Mouse (Mus musculus) megakaryocyte, embryonic 14.5 days (primary cell): ENCODE data around the gene Frmpd2. TPM values are rescaled to one million over a fixed set of nuclear protein-coding genes. Genes with fewer than 3 reads are reported as not detected.

Source experiments
- H3K27me3 ChIP-seq: replicated peaks from 2 replicates; pipeline ENCODE3; 2012; ENCODE audit warnings: inconsistent platforms
- H3K36me3 ChIP-seq: replicated peaks from 2 replicates; pipeline ENCODE3; 2012; ENCODE audit warnings: low read length, inconsistent platforms, mixed read lengths
- H3K4me1 ChIP-seq: 2 replicates; pipeline ENCODE4 v1.6.1; 2012; ENCODE audit warnings: inconsistent platforms
- H3K4me3 ChIP-seq: replicated peaks from 2 replicates; pipeline ENCODE3; 2012; ENCODE audit warnings: moderate library complexity, mild to moderate bottlenecking, inconsistent platforms
- H3K9me3 ChIP-seq: 2 replicates; pipeline ENCODE4 v1.6.1; 2012; ENCODE audit warnings: inconsistent platforms
- FLI1 ChIP-seq: IDR thresholded peaks from 2 replicates; pipeline ENCODE4 v1.6.1; 2012; ENCODE audit warnings: low read length, inconsistent platforms, mixed read lengths
- GATA1 ChIP-seq: IDR thresholded peaks from 3 replicates; pipeline ENCODE4 v1.6.1; 2012; ENCODE audit warnings: mixed read lengths, low read length, inconsistent platforms, borderline replicate concordance
- polyA plus RNA-seq: library from polyadenylated mRNA; stranded (reverse); fragments of >175 nt; gene quantifications from 2 replicates; pipeline ENCODE4 v1.2.3, GENCODE M21; 2012; ENCODE audit warnings: low replicate concordance; ENCODE audit not compliant: insufficient read depth

Gene Frmpd2
- polyA plus RNA-seq, 1 experiment = not detected

DNA sequence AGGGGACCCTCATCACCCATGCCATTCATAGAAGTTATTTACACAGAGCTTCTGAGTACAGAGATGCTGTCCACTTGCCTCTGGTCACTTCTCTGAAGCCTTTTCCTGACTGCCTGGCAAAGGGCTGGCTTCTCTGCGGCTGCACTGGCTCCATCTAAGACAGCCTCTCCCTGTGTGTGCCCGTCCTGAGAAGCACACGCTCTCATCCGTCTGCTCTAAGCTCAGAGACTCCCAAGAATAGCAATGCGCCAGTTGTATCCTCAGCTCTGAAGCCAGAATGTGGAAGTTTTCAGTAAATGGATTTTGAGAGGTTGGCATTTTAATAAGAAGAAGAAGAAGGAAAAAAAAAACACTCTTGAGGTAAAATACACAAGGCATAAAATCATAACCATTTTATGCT, 61.3 kb downstream of the Frmpd2 start:
- H3K27me3 ChIP-seq = peaks cover 2% of the 10 kb centered on the region
- no peaks in the 10 kb centered on the region for H3K4me1 ChIP-seq
- no peak overlapping the region for H3K4me3 ChIP-seq
- no peak for TF ChIP-seq FLI1
- no peak for TF ChIP-seq GATA1
- H3K9me3 ChIP-seq = peaks cover 2% of the 10 kb centered on the region; the same call in 1 of the 2 replicates
- no peaks in the 10 kb centered on the region for H3K36me3 ChIP-seq

DNA sequence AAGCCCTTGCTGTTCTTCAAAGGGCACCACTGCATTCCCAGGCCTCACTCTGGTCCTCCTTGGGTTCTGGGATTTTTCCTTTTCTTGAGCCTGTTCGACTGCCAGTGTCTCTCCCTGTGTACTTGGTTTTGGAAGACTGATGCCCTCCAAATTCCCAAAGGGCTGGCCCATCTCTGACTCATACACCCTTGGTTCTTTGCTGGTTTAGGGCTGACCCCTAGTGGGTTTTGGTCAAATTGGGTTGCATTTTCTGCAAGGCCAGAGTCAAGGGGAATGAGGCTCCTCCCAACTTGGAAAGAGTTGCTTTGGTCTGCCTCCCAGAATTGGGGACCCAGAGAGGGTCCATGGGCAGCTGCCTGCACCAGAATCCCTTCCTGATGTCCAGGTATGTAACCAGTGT, 62.0 kb downstream of the Frmpd2 start:
- H3K9me3 ChIP-seq = peaks cover 3% of the 10 kb centered on the region; the same call in 1 of the 2 replicates
- peaks cover 2% of the 10 kb centered on the region for H3K27me3 ChIP-seq
- no peaks in the 10 kb centered on the region for H3K36me3 ChIP-seq
- no peak overlapping the region for H3K4me3 ChIP-seq
- no peaks in the 10 kb centered on the region for H3K4me1 ChIP-seq
- TF ChIP-seq GATA1 = no peak
- TF ChIP-seq FLI1 = no peak

DNA sequence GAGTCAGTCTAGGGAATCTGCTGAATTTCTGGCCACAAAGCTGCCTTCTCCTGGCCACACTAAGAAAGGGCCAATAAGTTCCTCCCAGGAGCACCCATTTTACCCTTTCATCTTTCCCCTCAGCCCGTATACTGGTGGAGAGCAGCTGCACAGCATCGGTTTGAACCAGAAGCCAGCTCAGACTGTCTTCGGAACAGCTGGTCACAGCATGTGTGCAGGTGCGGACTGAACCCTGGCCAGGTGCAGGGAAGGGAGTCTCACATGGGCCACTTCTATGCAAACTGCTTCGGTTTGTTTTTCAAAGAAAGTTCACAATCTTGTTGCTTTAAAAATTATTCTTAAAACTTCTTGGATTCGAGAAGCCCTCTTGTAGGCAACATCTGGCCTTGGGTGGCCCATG, 63.8 kb downstream of the Frmpd2 start:
- Histone ChIP-seq H3K27me3 (peaks cover 5% of the 10 kb centered on the region), H3K9me3 (peaks cover 3% of the 10 kb centered on the region; the same call in 1 of the 2 replicates), H3K36me3 (no peaks in the 10 kb centered on the region), H3K4me1 (no peaks in the 10 kb centered on the region), H3K4me3 (no peak overlapping the region)
- TF ChIP-seq FLI1 = no peak
- TF ChIP-seq GATA1 = no peak

DNA sequence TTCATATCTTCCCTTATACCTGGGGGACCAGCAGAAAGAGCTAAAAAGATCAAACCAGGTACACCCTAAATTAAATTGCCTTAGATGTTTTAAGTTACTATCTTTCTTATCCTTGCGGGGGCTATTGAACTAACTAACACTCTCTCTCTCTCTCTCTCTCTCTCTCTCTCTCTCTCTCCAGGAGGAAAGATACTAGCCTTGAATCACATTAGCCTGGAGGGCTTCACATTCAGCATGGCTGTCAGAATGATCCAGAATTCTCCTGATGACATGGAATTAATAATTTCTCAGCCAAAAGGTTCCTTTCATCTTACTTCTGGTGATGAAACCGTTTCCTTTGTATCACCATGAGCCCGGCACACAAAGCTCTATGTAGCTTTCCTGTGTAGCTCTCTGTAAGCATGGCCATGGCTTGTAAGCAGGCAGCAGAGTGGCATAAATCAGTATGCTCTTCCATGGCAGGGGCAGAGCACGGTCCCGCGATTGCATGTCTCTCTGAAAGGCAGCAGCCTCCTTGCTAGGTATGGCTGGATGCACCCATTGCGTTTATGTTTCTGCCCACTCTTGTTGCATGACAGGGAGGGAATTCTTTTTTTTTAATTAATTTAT, 68.2 kb downstream of the Frmpd2 start:
- Histone ChIP-seq H3K27me3 (peaks cover 3% of the 10 kb centered on the region), H3K36me3 (no peaks in the 10 kb centered on the region), H3K4me3 (no peak overlapping the region), H3K9me3 (peaks cover 3% of the 10 kb centered on the region; the same call in 1 of the 2 replicates), H3K4me1 (no peaks in the 10 kb centered on the region)
- TF ChIP-seq FLI1 (no peak), GATA1 (no peak)

DNA sequence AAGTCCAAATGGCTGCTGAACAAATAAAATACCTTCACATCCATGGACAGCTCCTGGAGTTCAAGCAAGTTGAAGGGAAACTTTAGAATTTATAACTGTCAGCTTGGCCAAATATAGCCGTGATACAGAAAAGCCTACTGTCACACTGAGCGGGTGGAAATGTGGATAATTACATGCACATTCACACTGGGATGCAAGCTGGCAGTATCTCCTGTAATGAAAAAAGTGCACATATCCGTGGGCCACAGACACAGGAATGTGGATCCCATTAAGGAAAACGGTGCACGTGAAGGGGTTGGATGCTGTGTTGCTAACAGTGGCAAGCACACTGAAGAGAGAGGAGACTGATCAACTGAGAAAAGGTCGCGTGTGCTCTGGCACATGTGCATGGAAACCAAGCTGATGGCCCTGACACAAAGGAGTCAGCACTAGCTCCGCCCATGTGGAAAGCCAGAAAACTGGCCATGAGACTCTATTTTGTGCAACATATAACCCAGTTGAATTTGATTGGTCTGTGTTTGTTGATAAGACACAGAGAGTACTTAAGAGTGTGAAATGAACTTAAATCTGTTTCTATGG, 74.2 kb downstream of the Frmpd2 start:
- Histone ChIP-seq H3K4me1 (no peaks in the 10 kb centered on the region), H3K36me3 (no peaks in the 10 kb centered on the region), H3K9me3 (no peaks in the 10 kb centered on the region), H3K4me3 (no peak overlapping the region), H3K27me3 (no peaks in the 10 kb centered on the region)
- TF ChIP-seq FLI1 = no peak
- no peak for TF ChIP-seq GATA1

DNA sequence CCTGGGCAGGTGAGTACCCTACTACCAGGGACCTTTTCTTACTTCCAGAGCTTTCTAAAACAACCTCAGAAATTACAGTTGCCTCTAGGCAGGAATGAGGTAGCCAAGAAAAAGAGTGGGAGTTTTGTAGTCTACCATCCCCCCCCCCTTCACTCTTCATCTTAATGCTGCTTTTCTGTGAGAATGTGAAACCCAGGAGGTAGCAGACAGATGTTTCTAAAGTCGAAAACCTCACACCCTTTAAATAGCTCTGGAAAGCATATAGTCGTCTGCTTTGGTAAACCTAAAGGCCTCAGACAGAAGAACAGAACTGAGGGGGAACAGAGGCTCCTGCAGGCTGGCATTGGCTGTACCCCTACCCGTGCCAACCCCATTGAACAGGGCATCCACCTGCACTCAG, 77.2 kb downstream of the Frmpd2 start:
- Histone ChIP-seq H3K4me3 (no peak overlapping the region), H3K36me3 (no peaks in the 10 kb centered on the region), H3K4me1 (no peaks in the 10 kb centered on the region), H3K27me3 (no peaks in the 10 kb centered on the region), H3K9me3 (no peaks in the 10 kb centered on the region)
- TF ChIP-seq FLI1 (no peak), GATA1 (no peak)

DNA sequence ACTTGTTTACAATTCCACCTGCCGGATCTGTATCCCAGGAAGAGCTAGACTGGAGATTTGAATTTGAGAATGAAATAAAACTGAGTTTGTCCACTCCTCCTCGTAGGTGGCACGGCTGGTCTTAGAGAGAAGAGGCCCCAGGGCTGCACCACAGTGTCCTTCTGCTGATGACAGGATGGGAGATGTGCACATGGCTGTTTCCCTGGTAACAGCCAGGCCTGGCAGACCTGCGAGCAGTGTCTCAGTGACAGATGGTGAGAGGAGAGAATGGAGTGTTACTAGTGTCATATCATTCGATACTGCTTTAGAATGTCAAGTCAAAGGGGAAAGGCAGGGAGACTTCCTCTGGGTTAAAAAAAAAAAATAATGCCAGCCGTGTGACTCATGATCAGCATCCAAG, 78.4 kb downstream of the Frmpd2 start:
- no peak for TF ChIP-seq GATA1
- TF ChIP-seq FLI1 = no peak

DNA sequence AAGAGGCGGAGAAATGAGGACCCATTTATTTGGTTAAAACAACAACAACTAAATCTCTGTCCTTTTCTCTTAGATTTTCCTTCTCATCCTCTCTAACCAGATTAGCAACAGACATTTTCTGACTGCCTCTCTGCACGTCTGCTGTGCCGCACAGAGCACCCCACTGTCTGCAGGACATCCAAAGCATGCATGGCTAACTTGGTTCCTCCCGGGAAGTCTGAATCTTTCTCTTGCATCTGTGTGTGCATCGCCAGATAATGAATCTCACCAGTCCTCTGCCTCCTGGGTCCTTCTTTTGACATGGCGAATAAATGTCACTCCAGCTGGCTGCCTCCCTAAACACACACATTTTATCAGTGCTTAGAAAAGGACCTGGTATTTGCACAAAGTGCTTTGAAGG, 99.2 kb downstream of the Frmpd2 start:
- Histone ChIP-seq H3K27me3 (no peaks in the 10 kb centered on the region), H3K9me3 (no peaks in the 10 kb centered on the region), H3K36me3 (no peaks in the 10 kb centered on the region), H3K4me3 (no peak overlapping the region), H3K4me1 (no peaks in the 10 kb centered on the region)
- TF ChIP-seq GATA1 (no peak), FLI1 (no peak)

More for the DNA sequence above, 78.4 kb downstream of the Frmpd2 start:
- Histone ChIP-seq H3K36me3 (no peaks in the 10 kb centered on the region), H3K4me3 (no peak overlapping the region), H3K9me3 (no peaks in the 10 kb centered on the region), H3K27me3 (no peaks in the 10 kb centered on the region), H3K4me1 (no peaks in the 10 kb centered on the region; the same call in 1 of the 2 replicates)

DNA sequence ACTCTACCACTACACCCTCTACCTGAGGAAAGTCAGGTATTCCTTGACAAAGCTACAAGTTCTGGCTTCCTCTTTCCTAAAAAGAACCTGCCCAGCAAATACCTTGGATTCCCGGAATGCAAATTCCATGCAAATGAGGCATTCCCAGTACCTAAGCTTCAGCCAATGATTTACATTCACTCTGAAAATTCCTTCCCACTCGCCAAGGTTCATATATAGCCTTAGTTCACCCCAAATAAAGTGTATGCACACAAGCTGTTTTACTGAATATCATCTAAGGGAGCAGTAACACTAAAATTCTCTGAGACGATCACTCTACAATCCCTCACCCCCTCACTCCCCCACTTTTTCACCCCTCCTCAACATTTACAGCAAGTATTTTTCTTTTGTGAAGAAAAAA, 102.1 kb downstream of the Frmpd2 start:
- TF ChIP-seq FLI1 (no peak), GATA1 (no peak)
- Histone ChIP-seq H3K36me3 (no peaks in the 10 kb centered on the region), H3K27me3 (no peaks in the 10 kb centered on the region), H3K4me3 (no peak overlapping the region), H3K9me3 (no peaks in the 10 kb centered on the region), H3K4me1 (no peaks in the 10 kb centered on the region)

DNA sequence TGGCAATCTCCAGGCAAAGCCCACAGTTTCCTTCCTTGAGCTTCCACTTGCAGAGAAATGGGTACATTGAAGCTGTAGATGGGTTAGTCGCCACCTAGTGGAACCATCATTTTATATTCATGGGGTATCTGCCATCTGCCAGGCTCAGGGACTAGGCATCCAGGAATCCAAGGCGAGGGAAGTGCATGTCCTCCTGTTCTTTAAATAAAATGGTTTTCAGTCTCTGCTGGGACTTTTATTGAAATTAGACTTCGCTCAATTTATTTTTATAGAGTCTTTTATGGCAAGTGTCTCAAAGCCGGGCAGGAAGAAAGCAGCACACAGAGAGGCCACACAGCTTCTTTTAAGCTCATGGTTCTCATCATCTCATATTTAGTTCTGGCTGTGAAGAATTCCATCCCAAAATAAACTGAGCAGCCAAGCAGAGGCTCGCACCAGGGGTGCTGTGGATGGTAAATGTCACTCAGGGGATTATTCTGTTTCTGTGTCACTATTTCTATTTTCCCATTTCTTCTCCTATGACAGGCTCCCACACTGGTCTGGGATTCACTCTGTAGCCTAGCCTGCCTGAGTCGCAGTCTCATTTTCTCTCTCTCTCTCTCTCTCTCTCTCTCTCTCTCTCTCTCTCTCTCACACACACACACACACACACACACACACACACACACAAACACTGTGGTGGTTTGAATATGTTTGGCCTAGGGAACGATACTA, 108.4 kb downstream of the Frmpd2 start:
- TF ChIP-seq GATA1 (no peak), FLI1 (no peak)
- Histone ChIP-seq H3K27me3 (no peaks in the 10 kb centered on the region), H3K4me1 (no peaks in the 10 kb centered on the region), H3K4me3 (no peak overlapping the region), H3K9me3 (peaks cover 8% of the 10 kb centered on the region; the same call in 1 of the 2 replicates), H3K36me3 (no peaks in the 10 kb centered on the region)
